Mouse (Mus musculus): ENCODE results near the gene Ap3d1. TPM values are rescaled to one million over a fixed set of nuclear protein-coding genes. Genes with fewer than 3 reads are reported as not detected.

The Ap3d1 gene
- polyA plus RNA-seq, 1 experiment from 2014 or later = 96.3 TPM

GRCm38 (mm10) chr10:80736731-80737130 lies 5.3 kb downstream of the Ap3d1 start:
- ATAC-seq = no peak
- peaks cover 42% of the 10 kb centered on the region for H3K4me1 ChIP-seq (replicated peaks)
- H3K27me3 ChIP-seq = no peaks in the 10 kb centered on the region
- 91% methylated on average over 5 of the region's 5 CpGs for WGBS
- H3K9ac ChIP-seq (replicated peaks) = peak overlapping the region; percentile 17; the same call in 1 of the 2 replicates
- H3K4me2 ChIP-seq (replicated peaks) = no peak overlapping the region
- H3K36me3 ChIP-seq = peaks cover 32% of the 10 kb centered on the region
- no peaks in the 10 kb centered on the region for H3K9me3 ChIP-seq
- no peak overlapping the region for H3K4me3 ChIP-seq (replicated peaks)
- no peak overlapping the region for H3K27ac ChIP-seq

- no peak overlapping the region for H3K4me3 ChIP-seq (replicated peaks)
- no peak overlapping the region for H3K4me2 ChIP-seq (replicated peaks)
- H3K27me3 ChIP-seq = no peaks in the 10 kb centered on the region
- H3K27ac ChIP-seq = no peak overlapping the region
- H3K9ac ChIP-seq (replicated peaks) = no peak overlapping the region
- WGBS = 96% methylated on average over 6 of the region's 6 CpGs
- ATAC-seq = no peak
- peaks cover 12% of the 10 kb centered on the region for H3K4me1 ChIP-seq (replicated peaks)
- H3K36me3 ChIP-seq = peaks cover 68% of the 10 kb centered on the region
- H3K9me3 ChIP-seq = no peaks in the 10 kb centered on the region
Measured at GRCm38 (mm10) chr10:80732611-80733101, 9.4 kb downstream of the Ap3d1 start.

- peaks cover 98% of the 10 kb centered on the region for H3K36me3 ChIP-seq
- no peak overlapping the region for H3K9ac ChIP-seq (replicated peaks)
- H3K4me3 ChIP-seq (replicated peaks) = no peak overlapping the region
- ATAC-seq = no peak
- no peaks in the 10 kb centered on the region for H3K4me1 ChIP-seq (replicated peaks)
- H3K9me3 ChIP-seq = no peaks in the 10 kb centered on the region
- H3K4me2 ChIP-seq (replicated peaks) = no peak overlapping the region
- H3K27me3 ChIP-seq = no peaks in the 10 kb centered on the region
- WGBS = 86% methylated on average over 5 of the region's 5 CpGs
- H3K27ac ChIP-seq = no peak overlapping the region
Measured at GRCm38 (mm10) chr10:80727369-80728127, 14.5 kb downstream of the Ap3d1 start.

- Histone ChIP-seq H3K4me2 (replicated peaks) (no peak overlapping the region), H3K9ac (replicated peaks) (no peak overlapping the region), H3K9me3 (no peaks in the 10 kb centered on the region), H3K4me1 (replicated peaks) (no peaks in the 10 kb centered on the region), H3K27ac (no peak overlapping the region), H3K27me3 (no peaks in the 10 kb centered on the region), H3K36me3 (peaks cover 97% of the 10 kb centered on the region), H3K4me3 (replicated peaks) (no peak overlapping the region)
- ATAC-seq = no peak
- WGBS = 100% methylated on average over 1 of the region's 1 CpGs
Measured at GRCm38 (mm10) chr10:80717281-80717680, 24.8 kb downstream of the Ap3d1 start.

GRCm38 (mm10) chr10:80710834-80711233 lies 31.2 kb downstream of the Ap3d1 start:
- H3K4me3 ChIP-seq (replicated peaks) = no peak overlapping the region
- 89% methylated on average over 3 of the region's 3 CpGs for WGBS
- H3K9me3 ChIP-seq = no peaks in the 10 kb centered on the region

GRCm38 (mm10) chr10:80705479-80705878 lies 36.6 kb downstream of the Ap3d1 start:
- H3K9ac ChIP-seq (replicated peaks) = no peak overlapping the region
- H3K36me3 ChIP-seq = peaks cover 51% of the 10 kb centered on the region

More at GRCm38 (mm10) chr10:80710834-80711233, 31.2 kb downstream of the Ap3d1 start:
- H3K36me3 ChIP-seq = peaks cover 97% of the 10 kb centered on the region
- H3K27ac ChIP-seq = no peak overlapping the region
- no peak for ATAC-seq
- H3K4me2 ChIP-seq (replicated peaks) = no peak overlapping the region
- H3K9ac ChIP-seq (replicated peaks) = no peak overlapping the region
- no peaks in the 10 kb centered on the region for H3K4me1 ChIP-seq (replicated peaks)
- H3K27me3 ChIP-seq = no peaks in the 10 kb centered on the region

GRCm38 (mm10) chr10:80705033-80705432 lies 37.0 kb downstream of the Ap3d1 start:
- WGBS = 59% methylated on average over 3 of the region's 3 CpGs
- Histone ChIP-seq H3K36me3 (peaks cover 46% of the 10 kb centered on the region), H3K4me3 (replicated peaks) (no peak overlapping the region), H3K9me3 (no peaks in the 10 kb centered on the region), H3K27me3 (no peaks in the 10 kb centered on the region), H3K9ac (replicated peaks) (no peak overlapping the region), H3K4me2 (replicated peaks) (no peak overlapping the region), H3K27ac (no peak overlapping the region), H3K4me1 (replicated peaks) (peaks cover 32% of the 10 kb centered on the region)
- no peak for ATAC-seq

More at GRCm38 (mm10) chr10:80705479-80705878, 36.6 kb downstream of the Ap3d1 start:
- Histone ChIP-seq H3K27me3 (no peaks in the 10 kb centered on the region), H3K4me1 (replicated peaks) (peaks cover 28% of the 10 kb centered on the region), H3K27ac (no peak overlapping the region), H3K9me3 (no peaks in the 10 kb centered on the region), H3K4me3 (replicated peaks) (no peak overlapping the region), H3K4me2 (replicated peaks) (no peak overlapping the region)
- WGBS = 79% methylated on average over 3 of the region's 3 CpGs
- no peak for ATAC-seq

GRCm38 (mm10) chr10:80704418-80704817 lies 37.6 kb downstream of the Ap3d1 start:
- WGBS = 87% methylated on average over 5 of the region's 5 CpGs

GRCm38 (mm10) chr10:80703643-80704042 lies 38.4 kb downstream of the Ap3d1 start:
- 87% methylated on average over 5 of the region's 5 CpGs for WGBS

More at GRCm38 (mm10) chr10:80704418-80704817, 37.6 kb downstream of the Ap3d1 start:
- Histone ChIP-seq H3K4me3 (replicated peaks) (no peak overlapping the region), H3K4me2 (replicated peaks) (no peak overlapping the region), H3K4me1 (replicated peaks) (peaks cover 36% of the 10 kb centered on the region), H3K36me3 (peaks cover 40% of the 10 kb centered on the region), H3K27me3 (no peaks in the 10 kb centered on the region), H3K27ac (no peak overlapping the region), H3K9ac (replicated peaks) (0 out of 2 replicates have a peak overlapping the region, but pooled peaks have one; percentile 6), H3K9me3 (no peaks in the 10 kb centered on the region)
- ATAC-seq = no peak

GRCm38 (mm10) chr10:80702536-80703390 lies 39.3 kb downstream of the Ap3d1 start:
- Histone ChIP-seq H3K27ac (peak overlapping the region; percentile 89), H3K9ac (replicated peaks) (peak overlapping the region; percentile 59), H3K4me3 (replicated peaks) (peak overlapping the region; percentile 71), H3K9me3 (no peaks in the 10 kb centered on the region), H3K27me3 (no peaks in the 10 kb centered on the region), H3K36me3 (peaks cover 24% of the 10 kb centered on the region), H3K4me1 (replicated peaks) (peaks cover 44% of the 10 kb centered on the region), H3K4me2 (replicated peaks) (peak overlapping the region; percentile 77)
- WGBS = 2% methylated on average over 47 of the region's 47 CpGs
- peak; percentile 87 for ATAC-seq

More at GRCm38 (mm10) chr10:80703643-80704042, 38.4 kb downstream of the Ap3d1 start:
- Histone ChIP-seq H3K9ac (replicated peaks) (peak overlapping the region; percentile 59; the same call in 1 of the 2 replicates), H3K36me3 (peaks cover 33% of the 10 kb centered on the region), H3K4me3 (replicated peaks) (peak overlapping the region; percentile 71), H3K27ac (no peak overlapping the region), H3K9me3 (no peaks in the 10 kb centered on the region), H3K4me2 (replicated peaks) (peak overlapping the region; percentile 77), H3K4me1 (replicated peaks) (peaks cover 36% of the 10 kb centered on the region), H3K27me3 (no peaks in the 10 kb centered on the region)
- ATAC-seq = no peak

GRCm38 (mm10) chr10:80701721-80702535 lies 40.1 kb downstream of the Ap3d1 start, which contains the start of the genes Mob3a and Izumo4:
Gene Mob3a (minus strand): TSS chr10:80701977.
Gene Izumo4 (plus strand): TSS chr10:80702184.
- peak within 1 kb of the TSS; percentile 89 for H3K27ac ChIP-seq
- H3K36me3 ChIP-seq = peaks cover 15% of the 10 kb centered on the region
- peaks cover 44% of the 10 kb centered on the region for H3K4me1 ChIP-seq (replicated peaks)
- peak; percentile 98 for ATAC-seq
- H3K27me3 ChIP-seq = no peaks in the 10 kb centered on the region
- peak within 1 kb of the TSS; percentile 71 for H3K4me3 ChIP-seq (replicated peaks)
- no peaks in the 10 kb centered on the region for H3K9me3 ChIP-seq
- H3K4me2 ChIP-seq (replicated peaks) = peak within 1 kb of the TSS; percentile 77
- peak within 1 kb of the TSS; percentile 78 for H3K9ac ChIP-seq (replicated peaks)
- under 1% methylated on average over 58 of the region's 59 CpGs for WGBS

Measured in midbrain, embryonic 13.5 days (tissue).